Mouse (Mus musculus): ENCODE measurements around the gene Nr6a1.

GRCm38 (mm10) chr2:38782731-38783130 lies 144.8 kb downstream of the Nr6a1 start:
- TF ChIP-seq CTCF (IDR thresholded peaks at IDR 0.05; ENCODE audit: extremely low read depth, insufficient read depth, low read length), result no peak
- no peak for TF ChIP-seq POLR2A (IDR thresholded peaks at IDR 0.05; ENCODE audit: extremely low read depth, insufficient read depth, low read length)
